Mouse (Mus musculus) megakaryocyte-erythroid progenitor cell, adult 5-6 weeks (primary cell): ENCODE data around the gene Cnppd1. TPM values are rescaled to one million over a fixed set of nuclear protein-coding genes. Genes with fewer than 3 reads are reported as not detected.

Experiments
- ATAC-seq: replicated peaks from 2 replicates; pipeline ENCODE4 v1.8.0; 2016; ENCODE audit warnings: mild to moderate bottlenecking, inconsistent platforms; ENCODE audit not compliant: severe bottlenecking, poor library complexity, low FRiP score, low TSS enrichment
- total RNA-seq, 2 experiments: library from RNA; stranded (forward) in 1 of 2; stranded (reverse) in 1 of 2; fragments of 200-1000, 215-1000 nt in 1 of 2; fragments of >200 nt in 1 of 2; fragmentation: Nextera tagmentation in 1 of 2; gene quantifications; 2 replicates each; pipeline ENCODE4 v1.2.3; 2014 to 2017

Cnppd1 gene
- total RNA-seq, 2 experiments from 2014 or later = 81.7 to 83.8 TPM

- peak; percentile 54 for ATAC-seq
These were observed 13.3 kb upstream of the Cnppd1 start for GRCm38 (mm10) chr1:75155837-75156236.

GRCm38 (mm10) chr1:75148727-75149126, 6.2 kb upstream of the Cnppd1 start:
- ATAC-seq = no peak

GRCm38 (mm10) chr1:75147411-75148135, 5.1 kb upstream of the Cnppd1 start:
- no peak for ATAC-seq

- ATAC-seq = peak; percentile 49
These were observed 3.1 kb upstream of the Cnppd1 start for GRCm38 (mm10) chr1:75145589-75145988.

GRCm38 (mm10) chr1:75141486-75142190, 873 bp downstream of the Cnppd1 start:
- peak; percentile 28; the same call in 1 of the 2 replicates for ATAC-seq

- ATAC-seq = no peak
These were observed 1.8 kb downstream of the Cnppd1 start for GRCm38 (mm10) chr1:75140601-75141190.

- ATAC-seq = no peak
These were observed 4.1 kb downstream of the Cnppd1 start for GRCm38 (mm10) chr1:75138448-75138847.

- ATAC-seq = peak; percentile 88
These were observed 5.8 kb downstream of the Cnppd1 start for GRCm38 (mm10) chr1:75136730-75137129.

- ATAC-seq = 0 out of 2 replicates have a peak, but pooled peaks have one; percentile 6
These were observed 6.2 kb downstream of the Cnppd1 start for GRCm38 (mm10) chr1:75136293-75136692.

- ATAC-seq = no peak
These were observed 8.9 kb downstream of the Cnppd1 start, which contains the start of gene Slc23a3 for GRCm38 (mm10) chr1:75133421-75134207. Slc23a3 (minus strand) TSS chr1:75133890.

GRCm38 (mm10) chr1:75128641-75129040, 13.9 kb downstream of the Cnppd1 start:
- no peak for ATAC-seq

- ATAC-seq = no peak
These were observed 17.1 kb downstream of the Cnppd1 start for GRCm38 (mm10) chr1:75125418-75125817.

GRCm38 (mm10) chr1:75124346-75125321, 17.9 kb downstream of the Cnppd1 start, which contains the start of gene Nhej1:
Nhej1 (minus strand) TSS chr1:75125200.
- peak; percentile 94 for ATAC-seq

- ATAC-seq = no peak
These were observed 20.3 kb downstream of the Cnppd1 start for GRCm38 (mm10) chr1:75122211-75122610.

Other genes starting within 250 kb of the Cnppd1 start
- gene Cryba2, start 249.6 kb downstream of the Cnppd1 start, total RNA-seq (2014; fragmentation: Nextera tagmentation) = not detected in 2 replicates
- gene Cryba2, start 249.6 kb downstream of the Cnppd1 start, total RNA-seq (2017) = not detected in 2 replicates
- gene Cfap65, start 207.1 kb downstream of the Cnppd1 start, total RNA-seq (2014; fragmentation: Nextera tagmentation) = not detected in 2 replicates
- gene Cfap65, start 207.1 kb downstream of the Cnppd1 start, total RNA-seq (2017) = not detected in 2 replicates
- gene Ihh, start 191.0 kb downstream of the Cnppd1 start, total RNA-seq (2014; fragmentation: Nextera tagmentation) = not detected in 2 replicates
- gene Ihh, start 191.0 kb downstream of the Cnppd1 start, total RNA-seq (2017) = 0.80 TPM in 1 of 2 replicates, not detected in the other
- 6.0 and 9.2 TPM in 2 replicates for gene Nhej1, start 17.5 kb downstream of the Cnppd1 start, total RNA-seq (2014; fragmentation: Nextera tagmentation)
- gene Nhej1, start 17.5 kb downstream of the Cnppd1 start, total RNA-seq (2017) = 2.0 and 10.1 TPM in 2 replicates
- gene Slc23a3, start 8.8 kb downstream of the Cnppd1 start, total RNA-seq (2014; fragmentation: Nextera tagmentation) = not detected in 2 replicates
- gene Slc23a3, start 8.8 kb downstream of the Cnppd1 start, total RNA-seq (2017) = not detected in 2 replicates
- gene Retreg2, start 67 bp upstream of the Cnppd1 start, total RNA-seq (2014; fragmentation: Nextera tagmentation) = 105 and 115 TPM in 2 replicates
- gene Retreg2, start 67 bp upstream of the Cnppd1 start, total RNA-seq (2017) = 63.6 and 129 TPM in 2 replicates
- gene Zfand2b, start 25.9 kb upstream of the Cnppd1 start, total RNA-seq (2014; fragmentation: Nextera tagmentation) = 43.4 and 44.3 TPM in 2 replicates
- 33.4 and 48.9 TPM in 2 replicates for gene Zfand2b, start 25.9 kb upstream of the Cnppd1 start, total RNA-seq (2017)
- 67.7 and 101 TPM in 2 replicates for gene Abcb6, start 37.7 kb upstream of the Cnppd1 start, total RNA-seq (2014; fragmentation: Nextera tagmentation)
- 22.2 and 75.6 TPM in 2 replicates for gene Abcb6, start 37.7 kb upstream of the Cnppd1 start, total RNA-seq (2017)
- 13.2 and 14.7 TPM in 2 replicates for gene Ankzf1, start 49.4 kb upstream of the Cnppd1 start, total RNA-seq (2014; fragmentation: Nextera tagmentation)
- gene Ankzf1, start 49.4 kb upstream of the Cnppd1 start, total RNA-seq (2017) = 16.9 and 24.1 TPM in 2 replicates
- gene Atg9a, start 49.5 kb upstream of the Cnppd1 start, total RNA-seq (2014; fragmentation: Nextera tagmentation) = 25.4 and 25.5 TPM in 2 replicates
- gene Atg9a, start 49.5 kb upstream of the Cnppd1 start, total RNA-seq (2017) = 4.8 and 8.0 TPM in 2 replicates
- 20.0 and 24.2 TPM in 2 replicates for gene Glb1l, start 68.1 kb upstream of the Cnppd1 start, total RNA-seq (2014; fragmentation: Nextera tagmentation)
- gene Glb1l, start 68.1 kb upstream of the Cnppd1 start, total RNA-seq (2017) = 5.4 and 18.3 TPM in 2 replicates
- gene Stk16, start 68.1 kb upstream of the Cnppd1 start, total RNA-seq (2014; fragmentation: Nextera tagmentation) = 117 and 193 TPM in 2 replicates
- gene Stk16, start 68.1 kb upstream of the Cnppd1 start, total RNA-seq (2017) = 88.3 and 103 TPM in 2 replicates
- 232 and 276 TPM in 2 replicates for gene Tuba4a, start 77.2 kb upstream of the Cnppd1 start, total RNA-seq (2014; fragmentation: Nextera tagmentation)
- gene Tuba4a, start 77.2 kb upstream of the Cnppd1 start, total RNA-seq (2017) = 137 and 146 TPM in 2 replicates
- not detected in 2 replicates for gene A630095N17Rik, start 89.4 kb upstream of the Cnppd1 start, total RNA-seq (2014; fragmentation: Nextera tagmentation)
- not detected in 2 replicates for gene A630095N17Rik, start 89.4 kb upstream of the Cnppd1 start, total RNA-seq (2017)
- 15.2 and 18.3 TPM in 2 replicates for gene Dnajb2, start 93.7 kb upstream of the Cnppd1 start, total RNA-seq (2014; fragmentation: Nextera tagmentation)
- gene Dnajb2, start 93.7 kb upstream of the Cnppd1 start, total RNA-seq (2017) = 14.2 and 21.7 TPM in 2 replicates
- 0.31 TPM in 1 of 2 replicates, not detected in the other for gene Ptprn, start 121.8 kb upstream of the Cnppd1 start, total RNA-seq (2014; fragmentation: Nextera tagmentation)
- 0.08 TPM in 1 of 2 replicates, not detected in the other for gene Ptprn, start 121.8 kb upstream of the Cnppd1 start, total RNA-seq (2017)
- gene Resp18, start 135.7 kb upstream of the Cnppd1 start, total RNA-seq (2014; fragmentation: Nextera tagmentation) = not detected in 2 replicates
- gene Resp18, start 135.7 kb upstream of the Cnppd1 start, total RNA-seq (2017) = not detected in 2 replicates
- gene Dnpep, start 175.3 kb upstream of the Cnppd1 start, total RNA-seq (2014; fragmentation: Nextera tagmentation) = 47.3 and 48.2 TPM in 2 replicates
- gene Dnpep, start 175.3 kb upstream of the Cnppd1 start, total RNA-seq (2017) = 45.3 and 50.8 TPM in 2 replicates
- not detected in 2 replicates for gene Des, start 217.6 kb upstream of the Cnppd1 start, total RNA-seq (2014; fragmentation: Nextera tagmentation)
- not detected in 2 replicates for gene Des, start 217.6 kb upstream of the Cnppd1 start, total RNA-seq (2017)
- gene Speg, start 232.6 kb upstream of the Cnppd1 start, total RNA-seq (2014; fragmentation: Nextera tagmentation) = not detected in 2 replicates
- gene Speg, start 232.6 kb upstream of the Cnppd1 start, total RNA-seq (2017) = 0.19 TPM in 1 of 2 replicates, not detected in the other